Mouse (Mus musculus): ENCODE data around the gene Rab10. TPM values are rescaled to one million over a fixed set of nuclear protein-coding genes. Genes with fewer than 3 reads are reported as not detected.

Gene Rab10
- total RNA-seq (2023), result 100 to 1,000 TPM in 1 of 2 experiments, 10 to 100 TPM in 1; 94.1 to 107 TPM

GRCm38 (mm10) chr12:3309391-3310320 lies at the start of gene Rab10:
Gene Rab10, minus strand, starts transcription at chr12:3309969.

Other genes starting within 250 kb of the Rab10 start
- 10 to 100 TPM; 10.6 to 11.3 TPM for gene Kif3c, start 55.2 kb upstream of the Rab10 start, total RNA-seq (2023)
- gene Asxl2, start 116.9 kb upstream of the Rab10 start, total RNA-seq (2023), result 10 to 100 TPM; 75.6 to 75.9 TPM

All from B cell, adult 67 days (primary cell).